Mouse (Mus musculus) stomach, postnatal 0 days (tissue): ENCODE measurements around the gene Shld1.

ENCODE experiments used
- CTCF ChIP-seq: IDR thresholded peaks from 2 replicates; pipeline ENCODE4 v1.5.1; 2016; ENCODE audit warnings: antibody characterized with exemption, low read depth, mild to moderate bottlenecking, moderate library complexity
- EP300 ChIP-seq: optimal IDR thresholded peaks from 2 replicates; pipeline ENCODE3; 2016; ENCODE audit warnings: antibody characterized with exemption

- TF ChIP-seq CTCF, result no peak
- no peak for TF ChIP-seq EP300
Observed at GRCm38 (mm10) chr2:132641196-132641595, 45.5 kb upstream of the Shld1 start.
